Mouse (Mus musculus): ENCODE measurements at regions not wholly inside any gene's neighbourhood (a gene's known extent, or its start where the extent isn't known, plus 50 kb on each side); places are given as distances from the start of the nearest gene placed in this dataset. TPM values are rescaled to one million over a fixed set of nuclear protein-coding genes. Genes with fewer than 3 reads are reported as not detected.

- Histone ChIP-seq H3K9me3 (no peaks in the 10 kb centered on the region), H3K9ac (no peak overlapping the region), H3K4me1 (peaks cover 53% of the 10 kb centered on the region), H3K27ac (peak overlapping the region; percentile 99), H3K27me3 (no peaks in the 10 kb centered on the region), H3K4me3 (no peak overlapping the region), H3K4me2 (0 out of 2 replicates have a peak overlapping the region, but pooled peaks have one; percentile 22), H3K36me3 (no peaks in the 10 kb centered on the region)
- 32% methylated on average over 11 of the region's 11 CpGs for WGBS
- no peak for ATAC-seq (ENCODE audit: insufficient number of reproducible peaks, insufficient read depth, low FRiP score, low TSS enrichment, low read depth)
Measured at GRCm38 (mm10) chr2:30659836-30660612, 65.2 kb downstream of the Cstad start.

- H3K4me3 ChIP-seq: peak overlapping the region; percentile 46
- H3K27me3 ChIP-seq: no peaks in the 10 kb centered on the region
- no peaks in the 10 kb centered on the region for H3K9me3 ChIP-seq
- peak overlapping the region; percentile 99 for H3K27ac ChIP-seq
- peak overlapping the region; percentile 87 for H3K4me2 ChIP-seq
- H3K9ac ChIP-seq: peak overlapping the region; percentile 74
- 3% methylated on average over 16 of the region's 16 CpGs for WGBS
- H3K36me3 ChIP-seq: no peaks in the 10 kb centered on the region
- peaks cover 61% of the 10 kb centered on the region for H3K4me1 ChIP-seq
- peak; percentile 17 for ATAC-seq (ENCODE audit: insufficient number of reproducible peaks, insufficient read depth, low FRiP score, low TSS enrichment, low read depth)
Measured at GRCm38 (mm10) chr2:30658844-30659555, 64.2 kb downstream of the Cstad start.

Small RNA genes lying in the stretch of these regions (microRNA-seq; reads per million reads assigned to microRNA genes)
- not detected for gene Mir3089

All from embryonic facial prominence, embryonic 13.5 days (tissue).